Mouse (Mus musculus): ENCODE measurements around the gene Mtx2. TPM values are rescaled to one million over a fixed set of nuclear protein-coding genes. Genes with fewer than 3 reads are reported as not detected.
A peak's percentile ranks its signal among the peaks of the same experiment; 100 is the strongest.

The Mtx2 gene
- polyA plus RNA-seq, 1 experiment from 2014 or later: 76.7 TPM

- H3K27ac ChIP-seq (replicated peaks): no peak overlapping the region
- 34% methylated on average over 3 of the region's 3 CpGs for WGBS
- ATAC-seq (ENCODE audit: low FRiP score, low TSS enrichment): no peak
- no peaks in the 10 kb centered on the region for H3K36me3 ChIP-seq (ENCODE audit: control insufficient read depth, insufficient read depth, low read length)
- no peaks in the 10 kb centered on the region for H3K27me3 ChIP-seq (ENCODE audit: control insufficient read depth, insufficient read depth, low read length)
- H3K4me1 ChIP-seq (replicated peaks; ENCODE audit: control insufficient read depth, insufficient read depth): no peaks in the 10 kb centered on the region
- H3K9me3 ChIP-seq (ENCODE audit: control insufficient read depth, low read length): no peaks in the 10 kb centered on the region
- no peak for DNase-seq (ENCODE audit: low spot score)
- no peak overlapping the region for H3K9ac ChIP-seq (ENCODE audit: low read length)
- TF ChIP-seq CTCF (IDR thresholded peaks at IDR 0.05; ENCODE audit: low read depth): no peak
- no peak for TF ChIP-seq EP300 (optimal IDR thresholded peaks at IDR 0.05)
- H3K4me2 ChIP-seq (replicated peaks; ENCODE audit: low read depth): no peak overlapping the region
- H3K4me3 ChIP-seq (ENCODE audit: low read depth, low read length): no peak overlapping the region
These were observed 76.2 kb downstream of the Mtx2 start for GRCm38 (mm10) chr2:74901764-74902295.

GRCm38 (mm10) chr2:74907368-74908291 is 82.0 kb downstream of the Mtx2 start:
- no peak overlapping the region for H3K4me3 ChIP-seq (ENCODE audit: low read depth, low read length)
- H3K4me1 ChIP-seq (replicated peaks; ENCODE audit: control insufficient read depth, insufficient read depth): no peaks in the 10 kb centered on the region
- no peak for DNase-seq (ENCODE audit: low spot score)
- no peak overlapping the region for H3K9ac ChIP-seq (ENCODE audit: low read length)
- peak overlapping the region; percentile 31 for H3K4me2 ChIP-seq (replicated peaks; ENCODE audit: low read depth)
- no peak for ATAC-seq (ENCODE audit: low FRiP score, low TSS enrichment)
- H3K9me3 ChIP-seq (ENCODE audit: control insufficient read depth, low read length): no peaks in the 10 kb centered on the region
- WGBS: 54% methylated on average over 19 of the region's 19 CpGs
- H3K27me3 ChIP-seq (ENCODE audit: control insufficient read depth, insufficient read depth, low read length): no peaks in the 10 kb centered on the region
- no peak overlapping the region for H3K27ac ChIP-seq (replicated peaks)
- TF ChIP-seq CTCF (IDR thresholded peaks at IDR 0.05; ENCODE audit: low read depth): no peak
- no peak for TF ChIP-seq EP300 (optimal IDR thresholded peaks at IDR 0.05)
- no peaks in the 10 kb centered on the region for H3K36me3 ChIP-seq (ENCODE audit: control insufficient read depth, insufficient read depth, low read length)

GRCm38 (mm10) chr2:74912031-74912430 is 86.4 kb downstream of the Mtx2 start:
- Histone ChIP-seq H3K9ac (ENCODE audit: low read length) (no peak overlapping the region), H3K27ac (replicated peaks) (no peak overlapping the region), H3K4me1 (replicated peaks; ENCODE audit: control insufficient read depth, insufficient read depth) (no peaks in the 10 kb centered on the region), H3K27me3 (ENCODE audit: control insufficient read depth, insufficient read depth, low read length) (no peaks in the 10 kb centered on the region), H3K9me3 (ENCODE audit: control insufficient read depth, low read length) (no peaks in the 10 kb centered on the region), H3K36me3 (ENCODE audit: control insufficient read depth, insufficient read depth, low read length) (no peaks in the 10 kb centered on the region), H3K4me2 (replicated peaks; ENCODE audit: low read depth) (no peak overlapping the region), H3K4me3 (ENCODE audit: low read depth, low read length) (no peak overlapping the region)
- no peak for DNase-seq (ENCODE audit: low spot score)
- WGBS: 40% methylated on average over 7 of the region's 7 CpGs
- no peak for TF ChIP-seq EP300 (optimal IDR thresholded peaks at IDR 0.05)
- no peak for TF ChIP-seq CTCF (IDR thresholded peaks at IDR 0.05; ENCODE audit: low read depth)
- ATAC-seq (ENCODE audit: low FRiP score, low TSS enrichment): no peak

- H3K4me3 ChIP-seq (ENCODE audit: low read depth, low read length): no peak overlapping the region
- H3K27me3 ChIP-seq (ENCODE audit: control insufficient read depth, insufficient read depth, low read length): no peaks in the 10 kb centered on the region
- DNase-seq (ENCODE audit: low spot score) (no peak), ATAC-seq (ENCODE audit: low FRiP score, low TSS enrichment) (no peak)
- TF ChIP-seq EP300 (optimal IDR thresholded peaks at IDR 0.05) (no peak), CTCF (IDR thresholded peaks at IDR 0.05; ENCODE audit: low read depth) (no peak)
- H3K4me2 ChIP-seq (replicated peaks; ENCODE audit: low read depth): no peak overlapping the region
- H3K9me3 ChIP-seq (ENCODE audit: control insufficient read depth, low read length): no peaks in the 10 kb centered on the region
- 52% methylated on average over 9 of the region's 9 CpGs for WGBS
- H3K27ac ChIP-seq (replicated peaks): no peak overlapping the region
- no peaks in the 10 kb centered on the region for H3K36me3 ChIP-seq (ENCODE audit: control insufficient read depth, insufficient read depth, low read length)
- no peaks in the 10 kb centered on the region for H3K4me1 ChIP-seq (replicated peaks; ENCODE audit: control insufficient read depth, insufficient read depth)
- H3K9ac ChIP-seq (ENCODE audit: low read length): no peak overlapping the region
These were observed 92.4 kb downstream of the Mtx2 start for GRCm38 (mm10) chr2:74917880-74918537.

GRCm38 (mm10) chr2:74925968-74926814 is 100.6 kb downstream of the Mtx2 start:
- Histone ChIP-seq H3K36me3 (ENCODE audit: control insufficient read depth, insufficient read depth, low read length) (no peaks in the 10 kb centered on the region), H3K9me3 (ENCODE audit: control insufficient read depth, low read length) (no peaks in the 10 kb centered on the region), H3K27me3 (ENCODE audit: control insufficient read depth, insufficient read depth, low read length) (no peaks in the 10 kb centered on the region), H3K27ac (replicated peaks) (no peak overlapping the region), H3K4me2 (replicated peaks; ENCODE audit: low read depth) (no peak overlapping the region), H3K4me1 (replicated peaks; ENCODE audit: control insufficient read depth, insufficient read depth) (no peaks in the 10 kb centered on the region), H3K4me3 (ENCODE audit: low read depth, low read length) (no peak overlapping the region), H3K9ac (ENCODE audit: low read length) (no peak overlapping the region)
- DNase-seq (ENCODE audit: low spot score) (no peak), ATAC-seq (ENCODE audit: low FRiP score, low TSS enrichment) (no peak)
- WGBS: 78% methylated on average over 22 of the region's 22 CpGs
- TF ChIP-seq CTCF (IDR thresholded peaks at IDR 0.05; ENCODE audit: low read depth): no peak
- TF ChIP-seq EP300 (optimal IDR thresholded peaks at IDR 0.05): no peak

Other genes with a start within 250 kb of the Mtx2 start
- gene Lnpk, start 246.4 kb upstream of the Mtx2 start, polyA plus RNA-seq (2015; fragmentation: Nextera tagmentation; extraction: Ambion mirVana): 10.4 and 12.0 TPM in 2 replicates
- gene Evx2, start 166.2 kb upstream of the Mtx2 start, polyA plus RNA-seq (2015; fragmentation: Nextera tagmentation; extraction: Ambion mirVana): not detected in 2 replicates
- gene Hoxd13, start 157.5 kb upstream of the Mtx2 start, polyA plus RNA-seq (2015; fragmentation: Nextera tagmentation; extraction: Ambion mirVana): not detected in 2 replicates
- gene Hoxd12, start 150.8 kb upstream of the Mtx2 start, polyA plus RNA-seq (2015; fragmentation: Nextera tagmentation; extraction: Ambion mirVana): not detected in 2 replicates
- not detected in 2 replicates for gene Hoxd11, start 146.2 kb upstream of the Mtx2 start, polyA plus RNA-seq (2015; fragmentation: Nextera tagmentation; extraction: Ambion mirVana)
- gene Hoxd10, start 133.9 kb upstream of the Mtx2 start, polyA plus RNA-seq (2015; fragmentation: Nextera tagmentation; extraction: Ambion mirVana): 0.10 TPM in 1 of 2 replicates, not detected in the other
- gene Hoxd9, start 128.1 kb upstream of the Mtx2 start, polyA plus RNA-seq (2015; fragmentation: Nextera tagmentation; extraction: Ambion mirVana): 0.31 and 0.34 TPM in 2 replicates
- gene Hoxd8, start 121.2 kb upstream of the Mtx2 start, polyA plus RNA-seq (2015; fragmentation: Nextera tagmentation; extraction: Ambion mirVana): 1.3 TPM in 2 replicates
- gene Hoxd3, start 113.9 kb upstream of the Mtx2 start, polyA plus RNA-seq (2015; fragmentation: Nextera tagmentation; extraction: Ambion mirVana): 1.3 and 1.5 TPM in 2 replicates
- gene Hoxd4, start 113.9 kb upstream of the Mtx2 start, polyA plus RNA-seq (2015; fragmentation: Nextera tagmentation; extraction: Ambion mirVana): 0.08 and 0.19 TPM in 2 replicates
- gene Gm28230, start 99.1 kb upstream of the Mtx2 start, polyA plus RNA-seq (2015; fragmentation: Nextera tagmentation; extraction: Ambion mirVana): not detected in 2 replicates
- gene Hoxd1, start 62.8 kb upstream of the Mtx2 start, polyA plus RNA-seq (2015; fragmentation: Nextera tagmentation; extraction: Ambion mirVana): not detected in 2 replicates